9 mouse cellular contexts compared by ENCODE assay signal in the genomic region with DNA sequence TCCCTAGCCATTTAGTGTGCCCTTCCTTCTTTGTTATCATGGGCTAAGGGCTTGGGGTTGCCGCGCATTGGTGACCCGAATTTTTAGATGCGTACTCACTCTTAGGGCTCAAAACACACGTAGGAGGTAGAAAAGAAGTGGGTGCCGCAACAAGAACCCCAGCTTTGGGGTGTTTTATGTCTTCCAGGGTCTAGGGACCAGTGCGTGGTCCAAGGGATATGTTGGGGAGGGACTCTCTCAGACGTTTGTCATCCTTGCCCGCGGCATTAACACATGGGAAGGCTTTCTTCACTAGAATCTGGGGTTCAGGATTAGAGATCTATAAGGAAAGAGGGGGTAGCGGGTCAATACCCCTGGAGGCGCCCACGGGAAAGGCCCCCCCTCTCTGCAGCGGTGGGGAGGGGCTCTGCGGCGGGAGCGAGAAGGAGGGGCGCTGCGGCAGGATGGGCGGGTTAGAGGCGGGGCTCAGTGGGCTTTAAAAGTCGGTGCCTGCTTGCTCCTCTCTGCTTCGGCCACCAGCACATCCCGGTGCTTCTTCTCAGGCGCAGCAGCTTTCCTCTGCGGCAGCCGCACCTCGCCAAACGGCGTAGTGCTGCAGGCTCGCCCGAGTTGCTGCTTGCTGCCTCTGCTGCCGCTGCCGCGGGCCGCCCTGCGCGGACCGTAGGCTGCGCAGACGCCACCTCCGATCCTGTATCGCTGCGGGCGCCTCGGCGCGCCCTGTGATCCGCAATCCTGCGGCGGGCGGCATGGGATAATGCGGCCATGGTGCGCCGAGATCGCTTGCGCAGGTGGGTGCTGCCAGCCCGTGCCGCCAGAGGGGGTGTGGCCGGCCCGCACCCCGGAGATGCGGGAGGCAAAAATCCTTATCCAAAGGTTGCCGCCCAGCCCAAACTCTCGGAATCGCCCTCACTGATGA. TPM values are rescaled to one million over a fixed set of nuclear protein-coding genes. Genes with fewer than 3 reads are reported as not detected.
DNase-seq lines count a peak whose midpoint lies in the region; ATAC-seq lines count a peak whose summit lies in the region.
"Had no signal": no experiment of that assay in that cellular context is flagged by ENCODE, and none has a peak within 500 bp of the region (broad histone marks: within the 10 kb centered on the region; RNA-seq: fewer than 3 reads in every experiment).

No protein-coding gene starts in this region.

- H3K27ac ChIP-seq in embryonic facial prominence, embryonic 13.5 days, result peak overlapping the region; percentile 85
- H3K27ac ChIP-seq in limb, embryonic 13.5 days, result peak overlapping the region; percentile 94
- H3K27ac ChIP-seq in midbrain, embryonic 15.5 days, result peak overlapping the region; percentile 92
- peak overlapping the region; percentile 82 for H3K27ac ChIP-seq in stomach, embryonic 15.5 days

- ATAC-seq in embryonic facial prominence, embryonic 13.5 days (ENCODE audit: insufficient number of reproducible peaks, insufficient read depth, low FRiP score, low TSS enrichment, low read depth), result peak; percentile 78
- peak; percentile 74 for ATAC-seq in limb, embryonic 13.5 days (ENCODE audit: low FRiP score, low read depth)
- peak; percentile 82 for ATAC-seq in midbrain, embryonic 15.5 days (replicated peaks)
- ATAC-seq in stomach, embryonic 15.5 days (ENCODE audit: insufficient read depth, low FRiP score, low read depth), result peak; percentile 65
- ATAC-seq: Patski had no signal

- WGBS in embryonic facial prominence, embryonic 13.5 days, result 55% methylated on average over 66 of the region's 66 CpGs
- WGBS in limb, embryonic 13.5 days, result 54% methylated on average over 66 of the region's 66 CpGs
- WGBS in midbrain, embryonic 15.5 days, result 57% methylated on average over 62 of the region's 66 CpGs
- 49% methylated on average over 66 of the region's 66 CpGs for WGBS in stomach, embryonic 15.5 days

- no peaks in the 10 kb centered on the region for H3K27me3 ChIP-seq in embryonic facial prominence, embryonic 13.5 days
- no peaks in the 10 kb centered on the region for H3K27me3 ChIP-seq in limb, embryonic 13.5 days
- H3K27me3 ChIP-seq in midbrain, embryonic 15.5 days (replicated peaks), result no peaks in the 10 kb centered on the region
- H3K27me3 ChIP-seq in stomach, embryonic 15.5 days (replicated peaks), result no peaks in the 10 kb centered on the region
- H3K27me3 ChIP-seq: Patski had no signal

- H3K9me3 ChIP-seq in embryonic facial prominence, embryonic 13.5 days, result peaks cover 49% of the 10 kb centered on the region
- H3K9me3 ChIP-seq in limb, embryonic 13.5 days, result peaks cover 62% of the 10 kb centered on the region
- no peaks in the 10 kb centered on the region for H3K9me3 ChIP-seq in midbrain, embryonic 15.5 days
- H3K9me3 ChIP-seq in stomach, embryonic 15.5 days, result peaks cover 17% of the 10 kb centered on the region; the same call in 1 of the 2 replicates

- peak; percentile 28 to 31 for DNase-seq in B cell, adult 2 months
- peak; percentile 86 for DNase-seq in adrenal gland, postnatal 10 days
- peak; percentile 63 to 74 for DNase-seq in heart, adult 9 months (ENCODE audit: low spot score in 2 of 2)
- DNase-seq in kidney, adult 9 months, result peak; percentile 28

- peaks cover 21% of the 10 kb centered on the region for H3K36me3 ChIP-seq in embryonic facial prominence, embryonic 13.5 days
- peaks cover 32% of the 10 kb centered on the region for H3K36me3 ChIP-seq in limb, embryonic 13.5 days
- H3K36me3 ChIP-seq in midbrain, embryonic 15.5 days (replicated peaks), result peaks cover 4% of the 10 kb centered on the region; the same call in 1 of the 2 replicates
- H3K36me3 ChIP-seq in stomach, embryonic 15.5 days, result 0 out of 2 replicates have a peak, but pooled peaks cover 3% of the 10 kb centered on the region

- H3K4me2 ChIP-seq in embryonic facial prominence, embryonic 13.5 days, result peak overlapping the region; percentile 65
- peak overlapping the region; percentile 69 for H3K4me2 ChIP-seq in limb, embryonic 13.5 days (replicated peaks)
- H3K4me2 ChIP-seq in midbrain, embryonic 15.5 days, result peak overlapping the region; percentile 51
- peak overlapping the region; percentile 56 for H3K4me2 ChIP-seq in stomach, embryonic 15.5 days

- H3K4me1 ChIP-seq in embryonic facial prominence, embryonic 13.5 days, result peaks cover 24% of the 10 kb centered on the region
- H3K4me1 ChIP-seq in limb, embryonic 13.5 days, result peaks cover 27% of the 10 kb centered on the region
- H3K4me1 ChIP-seq in midbrain, embryonic 15.5 days, result peaks cover 25% of the 10 kb centered on the region
- no peaks in the 10 kb centered on the region for H3K4me1 ChIP-seq in stomach, embryonic 15.5 days

- peak overlapping the region; percentile 59 for H3K4me3 ChIP-seq in embryonic facial prominence, embryonic 13.5 days
- H3K4me3 ChIP-seq in limb, embryonic 13.5 days, result peak overlapping the region; percentile 62
- H3K4me3 ChIP-seq in midbrain, embryonic 15.5 days, result peak overlapping the region; percentile 67
- peak overlapping the region; percentile 55 for H3K4me3 ChIP-seq in stomach, embryonic 15.5 days (replicated peaks)

- H3K9ac ChIP-seq in embryonic facial prominence, embryonic 13.5 days, result peak overlapping the region; percentile 80
- H3K9ac ChIP-seq in limb, embryonic 13.5 days, result peak overlapping the region; percentile 83
- H3K9ac ChIP-seq in midbrain, embryonic 15.5 days, result peak overlapping the region; percentile 76
- peak overlapping the region; percentile 53 for H3K9ac ChIP-seq in stomach, embryonic 15.5 days

RNA-seq across cellular contexts. Expression of a gene that starts 14.5 kb away (rescaled TPM):
- total RNA-seq in adrenal gland, postnatal 10 days (2021), result 100 to 1,000 TPM; 149 to 191 TPM
- polyA plus RNA-seq in embryonic facial prominence, embryonic 13.5 days (2015; fragmentation: Nextera tagmentation; extraction: Ambion mirVana), result 874 and 912 TPM in 2 replicates
- 1,770 and 1,957 TPM in 2 replicates for polyA plus RNA-seq in limb, embryonic 13.5 days (2015; fragmentation: Nextera tagmentation; extraction: Ambion mirVana)
- 344 and 374 TPM in 2 replicates for polyA plus RNA-seq in midbrain, embryonic 15.5 days (2015; fragmentation: Nextera tagmentation; extraction: Ambion mirVana)
- polyA plus RNA-seq in stomach, embryonic 15.5 days (2015; fragmentation: Nextera tagmentation; extraction: Ambion mirVana), result 780 and 950 TPM in 2 replicates

RNA-seq across cellular contexts. Expression of a gene that starts 44.3 kb away (rescaled TPM):
- 1 to 10 TPM; 6.7 to 9.1 TPM for total RNA-seq in adrenal gland, postnatal 10 days (2021)
- polyA plus RNA-seq in embryonic facial prominence, embryonic 13.5 days (2015; fragmentation: Nextera tagmentation; extraction: Ambion mirVana), result 23.4 and 23.9 TPM in 2 replicates
- 52.3 and 55.4 TPM in 2 replicates for polyA plus RNA-seq in limb, embryonic 13.5 days (2015; fragmentation: Nextera tagmentation; extraction: Ambion mirVana)
- polyA plus RNA-seq in midbrain, embryonic 15.5 days (2015; fragmentation: Nextera tagmentation; extraction: Ambion mirVana), result 13.6 and 14.0 TPM in 2 replicates
- 10.0 and 11.5 TPM in 2 replicates for polyA plus RNA-seq in stomach, embryonic 15.5 days (2015; fragmentation: Nextera tagmentation; extraction: Ambion mirVana)

Comparison
In these comparisons a context has a peak if more than half of its experiments do, and no peak if none do; other contexts are left out.
1. Peak in every context shown above with its lines: DNase-seq, ATAC-seq, H3K4me3 ChIP-seq and H3K27ac ChIP-seq.
2. DNase-seq: peak in every context shown above with its lines; median percentile 86 in adrenal gland, postnatal 10 days; 68 in heart, adult 9 months; 30 in B cell, adult 2 months; 28 in kidney, adult 9 months.